Mouse (Mus musculus) embryonic fibroblast, embryonic 13.5 days (primary cell): ENCODE measurements around the gene Zer1.

ENCODE experiments used
- CTCF ChIP-seq: IDR thresholded peaks from 2 replicates; pipeline ENCODE4 v1.5.1; 2011; ENCODE audit warnings: mild to moderate bottlenecking, control low read depth, low read length, moderate library complexity, borderline replicate concordance; ENCODE audit not compliant: insufficient read depth
- POLR2A ChIP-seq: IDR thresholded peaks from 2 replicates; pipeline ENCODE4 v1.6.1; 2011; ENCODE audit warnings: low read depth, mild to moderate bottlenecking, control low read depth, low read length, moderate library complexity

GRCm38 (mm10) chr2:30128789-30129188 lies 4.4 kb upstream of the Zer1 start:
- no peak for TF ChIP-seq CTCF
- TF ChIP-seq POLR2A: no peak
